Mouse (Mus musculus): Measurements from ENCODE around the gene Hoxa10. TPM values are rescaled to one million over a fixed set of nuclear protein-coding genes. Genes with fewer than 3 reads are reported as not detected.

Gene Hoxa10
- polyA plus RNA-seq, 1 experiment = not detected

DNA sequence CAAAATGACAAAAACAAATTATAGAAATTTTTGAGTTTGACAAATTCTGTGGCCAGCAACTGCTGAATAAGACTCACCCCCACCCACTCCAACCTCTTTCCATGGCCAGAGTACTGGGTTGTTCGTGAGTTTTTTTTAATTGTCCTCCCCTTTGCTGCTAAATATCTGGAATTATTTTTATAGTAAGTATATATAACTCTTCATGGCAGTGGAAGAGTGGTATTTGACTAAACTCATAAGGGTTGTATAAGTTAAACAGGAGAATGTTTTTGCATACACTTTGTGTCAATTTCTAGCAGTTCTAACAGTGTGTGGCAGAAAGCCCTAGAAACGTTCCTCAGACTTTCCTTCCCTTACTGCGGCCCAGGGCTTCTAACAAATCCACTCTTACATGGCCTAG is 27.0 kb upstream of the Hoxa10 start:
- peaks cover 34% of the 10 kb centered on the region for H3K27me3 ChIP-seq (ENCODE audit: control insufficient read depth, insufficient read depth, low read length)
- H3K4me3 ChIP-seq (ENCODE audit: extremely low read depth, insufficient read depth, insufficient read length) = no peak overlapping the region
- no peaks in the 10 kb centered on the region for H3K4me1 ChIP-seq (ENCODE audit: control insufficient read depth, insufficient read depth, insufficient read length)
- no peak for DNase-seq (ENCODE audit: low read depth in 1 of 2, low spot score in 2 of 2)
- 17% methylated on average over 3 of the region's 3 CpGs for WGBS
- no peak for TF ChIP-seq POLR2A (IDR thresholded peaks at IDR 0.05; ENCODE audit: low read depth, low read length)
- TF ChIP-seq CTCF (IDR thresholded peaks at IDR 0.05; ENCODE audit: extremely low read depth, insufficient read depth, insufficient read length, insufficient replicate concordance) = no peak
- no peaks in the 10 kb centered on the region for H3K36me3 ChIP-seq (ENCODE audit: control insufficient read depth, insufficient read depth, low read length)
- no peak overlapping the region for H3K27ac ChIP-seq (ENCODE audit: insufficient read depth, low read length)

DNA sequence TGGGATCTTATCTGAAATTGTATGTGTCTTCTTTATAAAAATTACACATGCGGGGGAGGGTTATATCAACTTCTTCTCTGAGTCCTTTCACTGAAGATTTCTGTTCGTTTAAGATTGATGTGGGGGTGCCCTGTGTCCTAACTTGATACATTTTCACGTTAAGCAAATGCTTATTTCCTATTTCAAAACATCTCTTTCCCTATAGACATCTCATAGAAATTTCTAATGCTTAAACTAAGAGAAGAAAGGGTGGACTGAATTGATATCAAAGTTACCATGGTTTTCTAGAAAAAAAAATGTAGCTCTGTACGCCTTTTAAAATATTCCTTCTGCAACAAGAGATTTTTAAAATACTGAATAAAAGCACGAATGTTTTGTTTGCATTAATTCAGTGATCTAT is 26.6 kb upstream of the Hoxa10 start:
- H3K27me3 ChIP-seq (ENCODE audit: control insufficient read depth, insufficient read depth, low read length) = peaks cover 36% of the 10 kb centered on the region
- no peaks in the 10 kb centered on the region for H3K4me1 ChIP-seq (ENCODE audit: control insufficient read depth, insufficient read depth, insufficient read length)
- TF ChIP-seq POLR2A (IDR thresholded peaks at IDR 0.05; ENCODE audit: low read depth, low read length) (no peak), CTCF (IDR thresholded peaks at IDR 0.05; ENCODE audit: extremely low read depth, insufficient read depth, insufficient read length, insufficient replicate concordance) (no peak)
- no peak overlapping the region for H3K4me3 ChIP-seq (ENCODE audit: extremely low read depth, insufficient read depth, insufficient read length)
- DNase-seq (ENCODE audit: low read depth in 1 of 2, low spot score in 2 of 2) = no peak
- 33% methylated on average over 5 of the region's 5 CpGs for WGBS
- H3K36me3 ChIP-seq (ENCODE audit: control insufficient read depth, insufficient read depth, low read length) = no peaks in the 10 kb centered on the region
- no peak overlapping the region for H3K27ac ChIP-seq (ENCODE audit: insufficient read depth, low read length)

DNA sequence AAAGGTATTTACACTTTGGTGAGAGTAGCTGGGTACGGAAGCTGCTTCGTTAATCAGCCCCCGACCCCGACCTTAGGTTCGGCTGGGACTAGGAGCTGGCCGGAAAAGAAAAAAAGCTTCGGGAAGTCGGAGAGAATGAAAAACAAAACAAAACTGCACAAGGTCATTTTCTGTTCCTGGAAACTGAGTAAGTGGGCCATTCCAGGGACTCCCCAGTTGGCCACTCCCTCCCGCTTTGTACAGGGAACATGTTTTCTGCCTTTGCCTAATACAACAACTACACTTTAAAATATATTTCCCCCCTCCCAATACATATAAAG is 26.0 kb upstream of the Hoxa10 start:
- TF ChIP-seq POLR2A (IDR thresholded peaks at IDR 0.05; ENCODE audit: low read depth, low read length) = no peak
- no peak for TF ChIP-seq CTCF (IDR thresholded peaks at IDR 0.05; ENCODE audit: extremely low read depth, insufficient read depth, insufficient read length, insufficient replicate concordance)
- Histone ChIP-seq H3K27ac (ENCODE audit: insufficient read depth, low read length) (no peak overlapping the region), H3K36me3 (ENCODE audit: control insufficient read depth, insufficient read depth, low read length) (no peaks in the 10 kb centered on the region), H3K4me1 (ENCODE audit: control insufficient read depth, insufficient read depth, insufficient read length) (no peaks in the 10 kb centered on the region), H3K27me3 (ENCODE audit: control insufficient read depth, insufficient read depth, low read length) (peaks cover 41% of the 10 kb centered on the region), H3K4me3 (ENCODE audit: extremely low read depth, insufficient read depth, insufficient read length) (no peak overlapping the region)
- 11% methylated on average over 9 of the region's 9 CpGs for WGBS
- DNase-seq (ENCODE audit: low read depth in 1 of 2, low spot score in 2 of 2) = no peak

DNA sequence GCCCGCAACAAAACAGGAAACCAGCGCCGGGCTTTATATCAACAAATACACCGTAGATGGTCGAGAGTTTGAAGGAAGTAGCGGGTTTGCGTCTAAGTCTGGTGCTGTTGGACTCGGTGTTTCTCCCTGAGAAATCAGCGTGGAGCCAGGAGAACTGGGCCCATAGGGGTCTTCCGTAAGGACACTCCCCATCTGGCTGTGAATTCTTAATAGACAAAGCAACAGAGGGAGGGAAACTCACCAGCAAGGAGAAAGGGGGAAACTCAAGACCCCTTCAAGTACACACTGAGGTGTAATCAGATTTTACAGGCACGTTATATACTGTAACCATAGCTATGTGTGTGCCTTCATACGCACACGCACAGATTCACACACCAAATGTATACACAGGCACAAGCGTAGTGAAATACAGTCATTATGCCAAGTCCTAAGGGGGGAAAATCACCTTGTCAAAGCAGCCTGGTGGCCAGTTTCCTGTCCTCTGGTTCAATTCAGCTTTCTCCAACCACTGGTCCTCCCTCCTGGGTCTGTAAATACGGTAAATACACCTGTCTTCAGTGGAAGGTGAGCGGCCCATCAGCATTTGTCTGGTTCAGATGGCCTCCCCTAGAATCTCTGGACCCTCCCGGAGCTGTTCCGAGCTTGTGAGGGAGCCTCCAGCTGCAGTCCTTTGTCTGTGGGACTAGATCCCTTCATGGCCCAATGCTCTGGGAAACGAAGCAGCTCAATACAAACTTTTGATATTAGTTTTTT is 25.4 kb upstream of the Hoxa10 start:
- Histone ChIP-seq H3K36me3 (ENCODE audit: control insufficient read depth, insufficient read depth, low read length) (no peaks in the 10 kb centered on the region), H3K27me3 (ENCODE audit: control insufficient read depth, insufficient read depth, low read length) (peaks cover 45% of the 10 kb centered on the region), H3K4me1 (ENCODE audit: control insufficient read depth, insufficient read depth, insufficient read length) (no peaks in the 10 kb centered on the region; the same call in 1 of the 2 replicates), H3K27ac (ENCODE audit: insufficient read depth, low read length) (no peak overlapping the region), H3K4me3 (ENCODE audit: extremely low read depth, insufficient read depth, insufficient read length) (no peak overlapping the region)
- WGBS = 6% methylated on average over 19 of the region's 19 CpGs
- DNase-seq (ENCODE audit: low read depth in 1 of 2, low spot score in 2 of 2) = no peak
- no peak for TF ChIP-seq POLR2A (IDR thresholded peaks at IDR 0.05; ENCODE audit: low read depth, low read length)

DNA sequence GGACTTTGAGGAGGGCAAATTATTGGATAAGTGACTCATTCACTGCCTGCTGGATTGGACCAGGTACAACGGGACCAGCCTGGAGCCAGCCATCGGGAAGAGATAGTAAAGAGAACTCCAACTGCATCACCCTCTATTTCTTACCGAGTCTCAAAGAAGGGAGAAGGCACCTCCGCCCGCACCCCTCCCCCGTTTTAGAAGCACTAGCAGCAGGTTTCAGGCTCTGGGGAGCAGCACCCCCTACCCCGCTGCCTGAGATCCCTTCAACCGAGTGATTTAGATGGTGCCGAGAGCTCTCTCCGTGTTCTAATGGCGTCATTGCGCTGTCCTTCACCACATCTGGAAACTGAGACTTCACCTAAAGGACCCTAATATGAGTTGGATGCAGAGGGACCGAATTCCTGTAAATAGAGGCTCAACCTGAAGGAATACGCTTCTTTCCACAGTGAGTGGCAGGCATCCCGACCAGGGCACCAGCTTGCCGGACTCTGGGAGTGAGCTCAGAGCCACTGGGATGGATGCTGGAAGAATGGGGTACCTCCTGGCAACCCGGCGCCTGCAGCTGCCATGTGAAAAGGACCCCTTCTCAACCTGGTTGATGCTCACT is 24.8 kb upstream of the Hoxa10 start:
- no peak for DNase-seq (ENCODE audit: low read depth in 1 of 2, low spot score in 2 of 2)
- H3K36me3 ChIP-seq (ENCODE audit: control insufficient read depth, insufficient read depth, low read length) = no peaks in the 10 kb centered on the region
- H3K27ac ChIP-seq (ENCODE audit: insufficient read depth, low read length) = no peak overlapping the region
- WGBS = 9% methylated on average over 18 of the region's 18 CpGs
- no peak overlapping the region for H3K4me3 ChIP-seq (ENCODE audit: extremely low read depth, insufficient read depth, insufficient read length)
- no peaks in the 10 kb centered on the region; the same call in 1 of the 2 replicates for H3K4me1 ChIP-seq (ENCODE audit: control insufficient read depth, insufficient read depth, insufficient read length)
- peaks cover 50% of the 10 kb centered on the region for H3K27me3 ChIP-seq (ENCODE audit: control insufficient read depth, insufficient read depth, low read length)
- TF ChIP-seq POLR2A (IDR thresholded peaks at IDR 0.05; ENCODE audit: low read depth, low read length) (no peak), CTCF (IDR thresholded peaks at IDR 0.05; ENCODE audit: extremely low read depth, insufficient read depth, insufficient read length, insufficient replicate concordance) (no peak)

DNA sequence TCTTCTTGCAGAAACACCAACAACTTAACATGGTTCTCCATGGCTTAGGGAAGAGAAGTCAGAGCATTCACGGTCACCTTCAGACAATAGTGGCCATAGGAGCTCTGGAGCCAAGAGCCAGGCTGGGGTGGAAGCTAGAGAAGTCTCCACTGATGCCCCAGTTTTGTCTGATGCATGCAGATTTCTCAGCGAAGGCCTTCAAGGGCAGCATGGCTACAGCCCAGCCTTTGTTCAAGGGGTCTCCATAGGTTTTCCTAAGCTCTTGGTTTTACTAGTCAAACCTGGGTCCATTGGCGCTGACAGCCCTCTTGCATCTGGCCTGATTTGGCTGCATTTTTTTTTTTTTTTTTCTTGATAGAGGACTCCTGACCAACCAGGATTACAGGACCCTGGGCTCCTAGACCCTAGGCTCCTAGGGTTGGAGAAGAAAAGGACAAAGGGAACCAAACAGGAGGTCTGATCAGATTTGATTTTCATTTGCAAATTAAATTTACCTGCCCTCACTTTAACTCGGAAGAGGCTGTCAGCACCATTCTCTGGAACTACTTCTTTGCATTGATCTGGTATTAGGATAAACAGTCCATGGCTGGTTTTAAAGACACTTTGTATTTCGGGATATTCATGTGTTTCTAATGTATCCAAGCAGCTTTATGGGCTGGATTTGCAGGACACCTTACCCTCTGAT is 23.6 kb upstream of the Hoxa10 start:
- 8% methylated on average over 5 of the region's 5 CpGs for WGBS
- Histone ChIP-seq H3K36me3 (ENCODE audit: control insufficient read depth, insufficient read depth, low read length) (no peaks in the 10 kb centered on the region), H3K4me1 (ENCODE audit: control insufficient read depth, insufficient read depth, insufficient read length) (peaks cover 4% of the 10 kb centered on the region), H3K27ac (ENCODE audit: insufficient read depth, low read length) (no peak overlapping the region), H3K4me3 (ENCODE audit: extremely low read depth, insufficient read depth, insufficient read length) (no peak overlapping the region), H3K27me3 (ENCODE audit: control insufficient read depth, insufficient read depth, low read length) (peaks cover 60% of the 10 kb centered on the region)
- DNase-seq (ENCODE audit: low read depth in 1 of 2, low spot score in 2 of 2) = no peak
- no peak for TF ChIP-seq POLR2A (IDR thresholded peaks at IDR 0.05; ENCODE audit: low read depth, low read length)
- TF ChIP-seq CTCF (IDR thresholded peaks at IDR 0.05; ENCODE audit: extremely low read depth, insufficient read depth, insufficient read length, insufficient replicate concordance) = no peak

DNA sequence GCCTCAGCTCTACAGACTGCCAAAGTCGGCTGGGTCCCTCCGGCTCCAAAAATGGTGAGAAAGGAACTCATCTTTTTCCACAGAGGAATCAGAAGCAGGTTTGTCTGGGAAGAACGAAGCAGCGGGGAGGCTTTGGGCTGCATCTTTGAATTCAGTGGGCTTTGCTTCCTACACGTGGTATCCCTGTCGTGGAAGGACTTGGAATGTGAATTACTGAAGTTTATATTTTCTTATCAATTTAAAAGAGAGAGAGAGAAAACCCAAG is 22.6 kb upstream of the Hoxa10 start:
- no peaks in the 10 kb centered on the region for H3K36me3 ChIP-seq (ENCODE audit: control insufficient read depth, insufficient read depth, low read length)
- 5% methylated on average over 6 of the region's 6 CpGs for WGBS

More for the DNA sequence above, 22.6 kb upstream of the Hoxa10 start:
- DNase-seq (ENCODE audit: low read depth in 1 of 2, low spot score in 2 of 2) = no peak
- Histone ChIP-seq H3K27ac (ENCODE audit: insufficient read depth, low read length) (no peak overlapping the region), H3K4me1 (ENCODE audit: control insufficient read depth, insufficient read depth, insufficient read length) (peaks cover 4% of the 10 kb centered on the region), H3K4me3 (ENCODE audit: extremely low read depth, insufficient read depth, insufficient read length) (no peak overlapping the region), H3K27me3 (ENCODE audit: control insufficient read depth, insufficient read depth, low read length) (peaks cover 57% of the 10 kb centered on the region)
- no peak for TF ChIP-seq CTCF (IDR thresholded peaks at IDR 0.05; ENCODE audit: extremely low read depth, insufficient read depth, insufficient read length, insufficient replicate concordance)
- TF ChIP-seq POLR2A (IDR thresholded peaks at IDR 0.05; ENCODE audit: low read depth, low read length) = no peak
